ENCODE assay signal across 22 mouse cellular contexts in genomic region chr8:20979846-20980245, GRCm38 (mm10). TPM values are rescaled to one million over a fixed set of nuclear protein-coding genes. Genes with fewer than 3 reads are reported as not detected.
"Had no signal": no experiment of that assay in that cellular context is flagged by ENCODE, and none has a peak within 500 bp of the region (broad histone marks: within the 10 kb centered on the region; RNA-seq: fewer than 3 reads in every experiment).

No protein-coding gene starts in this region.

- DNase-seq: left cerebral cortex, postnatal 4 days; liver; liver, embryonic 13.5 days; liver, postnatal 0 days; lung, adult 18-20 months; lung, adult 2 months; lung, embryonic 14.5 days; lung, postnatal 10 days; lung, postnatal 36 days; lung, postnatal 4 days; midbrain, embryonic 14.5 days had no signal

RNA-seq across cellular contexts. Expression of gene AY761185, which starts 35.3 kb away (rescaled TPM):
- total RNA-seq: left cerebral cortex, adult 8-10 months; left cerebral cortex, postnatal 10 days; left cerebral cortex, postnatal 14 days; left cerebral cortex, postnatal 25 days; left cerebral cortex, postnatal 36 days; left cerebral cortex, postnatal 4 days; liver, adult 2 months; megakaryocyte progenitor cell, adult 5-6 weeks; megakaryocyte, adult 5-6 weeks; megakaryocyte-erythroid progenitor cell, adult 5-6 weeks; midbrain, postnatal 0 days; monocyte, adult 5-6 weeks had no signal

RNA-seq across cellular contexts. Expression of gene Defa21, which starts 45.5 kb away (rescaled TPM):
- total RNA-seq: left cerebral cortex, adult 8-10 months; left cerebral cortex, postnatal 10 days; left cerebral cortex, postnatal 14 days; left cerebral cortex, postnatal 25 days; left cerebral cortex, postnatal 36 days; left cerebral cortex, postnatal 4 days; liver, adult 2 months; megakaryocyte progenitor cell, adult 5-6 weeks; megakaryocyte, adult 5-6 weeks; megakaryocyte-erythroid progenitor cell, adult 5-6 weeks; midbrain, postnatal 0 days; monocyte, adult 5-6 weeks had no signal

RNA-seq across cellular contexts. Expression of gene Gm6040, which starts 58.0 kb away (rescaled TPM):
- total RNA-seq: left cerebral cortex, adult 8-10 months; left cerebral cortex, postnatal 10 days; left cerebral cortex, postnatal 14 days; left cerebral cortex, postnatal 25 days; left cerebral cortex, postnatal 36 days; left cerebral cortex, postnatal 4 days; liver, adult 2 months; megakaryocyte progenitor cell, adult 5-6 weeks; megakaryocyte, adult 5-6 weeks; megakaryocyte-erythroid progenitor cell, adult 5-6 weeks; midbrain, postnatal 0 days; monocyte, adult 5-6 weeks had no signal
